Comparison of ENCODE assay signal across 14 mouse cellular contexts in genomic region chr12:25394326-25394725, GRCm38 (mm10).
"Had no signal": no experiment of that assay in that cellular context is flagged by ENCODE, and none has a peak within 500 bp of the region (broad histone marks: within the 10 kb centered on the region; RNA-seq: fewer than 3 reads in every experiment).

No protein-coding gene starts in this region.

- H3K27ac ChIP-seq: limb, embryonic 15.5 days; liver, embryonic 13.5 days; lung, embryonic 15.5 days; midbrain, embryonic 12.5 days; neural tube, embryonic 12.5 days; stomach, embryonic 15.5 days had no signal

- DNase-seq: kidney, postnatal 25 days; layer of hippocampus, adult 9-11 months; layer of hippocampus, postnatal 36 days; liver, embryonic 13.5 days; liver, postnatal 0 days; right cerebral cortex, postnatal 14 days; thymus, postnatal 14 days had no signal

- ATAC-seq: intestine, embryonic 16.5 days; liver, postnatal 0 days had no signal

- H3K9me3 ChIP-seq: limb, embryonic 15.5 days; liver, embryonic 13.5 days; lung, embryonic 15.5 days; midbrain, embryonic 12.5 days; neural tube, embryonic 12.5 days; stomach, embryonic 15.5 days had no signal

- H3K4me2 ChIP-seq: limb, embryonic 15.5 days; liver, embryonic 13.5 days; lung, embryonic 15.5 days; midbrain, embryonic 12.5 days; neural tube, embryonic 12.5 days; stomach, embryonic 15.5 days had no signal

- H3K9ac ChIP-seq: limb, embryonic 15.5 days; liver, embryonic 13.5 days; liver, postnatal 0 days; lung, embryonic 15.5 days; midbrain, embryonic 12.5 days; neural tube, embryonic 12.5 days; stomach, embryonic 15.5 days had no signal

- H3K4me1 ChIP-seq: limb, embryonic 15.5 days; liver, embryonic 13.5 days; lung, embryonic 15.5 days; midbrain, embryonic 12.5 days; neural tube, embryonic 12.5 days; stomach, embryonic 15.5 days had no signal

- H3K4me3 ChIP-seq: limb, embryonic 15.5 days; liver, embryonic 13.5 days; lung, embryonic 15.5 days; midbrain, embryonic 12.5 days; myocyte; neural tube, embryonic 12.5 days; stomach, embryonic 15.5 days had no signal

- H3K36me3 ChIP-seq: limb, embryonic 15.5 days; liver, embryonic 13.5 days; lung, embryonic 15.5 days; midbrain, embryonic 12.5 days; neural tube, embryonic 12.5 days; stomach, embryonic 15.5 days had no signal

- H3K27me3 ChIP-seq: limb, embryonic 15.5 days; liver, embryonic 13.5 days; lung, embryonic 15.5 days; midbrain, embryonic 12.5 days; neural tube, embryonic 12.5 days; stomach, embryonic 15.5 days had no signal
